Mouse (Mus musculus) A20 (cell line): ENCODE measurements around the gene Gm10563.

Experiments
- DNase-seq: peaks from one replicate; pipeline ENCODE4 v3.0.0-alpha.2; 2011; ENCODE audit warnings: low read depth, low spot score

Gene Gm10563

GRCm38 (mm10) chr4:155653086-155653450 is 7.9 kb upstream of the Gm10563 start, which contains the start of gene Mmp23:
TSS of gene Mmp23 (minus strand) at chr4:155653384.
- no peak for DNase-seq

GRCm38 (mm10) chr4:155652283-155653085 is 7.3 kb upstream of the Gm10563 start:
- no peak for DNase-seq

GRCm38 (mm10) chr4:155651553-155652269 is 6.5 kb upstream of the Gm10563 start:
- DNase-seq = no peak

GRCm38 (mm10) chr4:155649355-155649754 is 4.1 kb upstream of the Gm10563 start:
- no peak for DNase-seq

- no peak for DNase-seq
Measured at GRCm38 (mm10) chr4:155645721-155646120, 513 bp upstream of the Gm10563 start.

GRCm38 (mm10) chr4:155643531-155643930 is 1.7 kb downstream of the Gm10563 start:
- no peak for DNase-seq

- DNase-seq = no peak
Measured at GRCm38 (mm10) chr4:155635766-155636499, 9.3 kb downstream of the Gm10563 start.

GRCm38 (mm10) chr4:155630267-155630666 is 14.9 kb downstream of the Gm10563 start:
- DNase-seq = no peak

- DNase-seq = peak; percentile 100
Measured at GRCm38 (mm10) chr4:155624338-155625291, 20.6 kb downstream of the Gm10563 start, which contains the start of gene Cdk11b. TSS of gene Cdk11b (plus strand) at chr4:155624854.

- no peak for DNase-seq
Measured at GRCm38 (mm10) chr4:155618321-155618720, 26.9 kb downstream of the Gm10563 start.

GRCm38 (mm10) chr4:155613264-155613663 is 31.9 kb downstream of the Gm10563 start:
- no peak for DNase-seq

GRCm38 (mm10) chr4:155611860-155612259 is 33.3 kb downstream of the Gm10563 start:
- no peak for DNase-seq

GRCm38 (mm10) chr4:155606825-155607224 is 38.4 kb downstream of the Gm10563 start:
- no peak for DNase-seq

GRCm38 (mm10) chr4:155605132-155605531 is 40.1 kb downstream of the Gm10563 start:
- no peak for DNase-seq

GRCm38 (mm10) chr4:155603801-155604200 is 41.4 kb downstream of the Gm10563 start:
- DNase-seq = no peak

GRCm38 (mm10) chr4:155602753-155603152 is 42.5 kb downstream of the Gm10563 start:
- no peak for DNase-seq

GRCm38 (mm10) chr4:155601997-155602456 is 43.2 kb downstream of the Gm10563 start:
- DNase-seq = no peak

GRCm38 (mm10) chr4:155601091-155601996 is 43.9 kb downstream of the Gm10563 start, which contains the start of gene Slc35e2:
TSS of gene Slc35e2 (plus strand) at chr4:155601416.
- peak; percentile 98 for DNase-seq
